Mouse (Mus musculus) limb, embryonic 13.5 days (tissue): ENCODE data around the gene Pacrg. TPM values are rescaled to one million over a fixed set of nuclear protein-coding genes. Genes with fewer than 3 reads are reported as not detected.

Experiments used
- ATAC-seq: fragments of 200-750 bp; cut with Nextera tagmentation; 2 replicates; pipeline ENCODE4 v1.8.0; 2017; ENCODE audit warnings: low read depth, moderate number of reproducible peaks, moderate TSS enrichment; ENCODE audit not compliant: low FRiP score
- H3K27ac ChIP-seq: fragments of 300-500 bp; sonication (generic); 2 replicates; pipeline ENCODE4 v1.5.1; 2015; ENCODE audit warnings: inconsistent platforms, mild to moderate bottlenecking, moderate library complexity
- H3K27me3 ChIP-seq: fragments of 300-500 bp; sonication (generic); 2 replicates; pipeline ENCODE4 v1.6.1; 2015; ENCODE audit warnings: mild to moderate bottlenecking, inconsistent platforms
- H3K36me3 ChIP-seq: fragments of 300-500 bp; sonication (generic); 2 replicates; pipeline ENCODE4 v1.6.1; 2015; ENCODE audit warnings: inconsistent platforms, mild to moderate bottlenecking, moderate library complexity
- H3K4me1 ChIP-seq: fragments of 300-500 bp; sonication (generic); 2 replicates; pipeline ENCODE4 v1.6.1; 2015; ENCODE audit warnings: inconsistent platforms
- H3K4me2 ChIP-seq: fragments of 300-500 bp; sonication (generic); replicated peaks from 2 replicates; pipeline ENCODE4 v1.6.1; 2015; ENCODE audit warnings: inconsistent platforms, mild to moderate bottlenecking, moderate library complexity
- H3K4me3 ChIP-seq: fragments of 300-500 bp; sonication (generic); 2 replicates; pipeline ENCODE4 v1.5.1; 2015; ENCODE audit warnings: moderate library complexity, mild to moderate bottlenecking, inconsistent platforms
- H3K9ac ChIP-seq: fragments of 300-500 bp; sonication (generic); 2 replicates; pipeline ENCODE4 v1.6.1; 2015; ENCODE audit warnings: mild to moderate bottlenecking, inconsistent platforms
- H3K9me3 ChIP-seq: fragments of 300-500 bp; sonication (generic); 2 replicates; pipeline ENCODE4 v1.6.1; 2016; ENCODE audit warnings: inconsistent platforms
- WGBS: fragments of 180-500 bp; shearing (Covaris S2); methylation state at CpG from one replicate; pipeline ENCODE4 v1.1.7; 2015; 5-methylcytosine and 5-hydroxymethylcytosine counted together
- polyA plus RNA-seq: library from polyadenylated mRNA; unstranded; fragments of >200 nt; fragmentation: Nextera tagmentation; extraction: Ambion mirVana; gene quantifications from 2 replicates; pipeline ENCODE4 v1.2.1, GENCODE M21; 2015

The Pacrg gene
- polyA plus RNA-seq, 1 experiment from 2014 or later = 1.4 TPM

GRCm38 (mm10) chr17:10639816-10640215 lies 200.3 kb downstream of the Pacrg start:
- no peak overlapping the region for H3K9ac ChIP-seq
- H3K4me1 ChIP-seq = no peaks in the 10 kb centered on the region
- H3K4me2 ChIP-seq = no peak overlapping the region
- no peak overlapping the region for H3K27ac ChIP-seq
- H3K36me3 ChIP-seq = no peaks in the 10 kb centered on the region
- no peak for ATAC-seq
- H3K27me3 ChIP-seq = no peaks in the 10 kb centered on the region
- H3K9me3 ChIP-seq = no peaks in the 10 kb centered on the region
- no peak overlapping the region for H3K4me3 ChIP-seq
- 60% methylated on average over 1 of the region's 1 CpGs for whole genome bisulfite sequencing

- Histone ChIP-seq H3K9me3 (no peaks in the 10 kb centered on the region), H3K4me2 (no peak overlapping the region), H3K9ac (no peak overlapping the region), H3K4me3 (no peak overlapping the region), H3K36me3 (no peaks in the 10 kb centered on the region), H3K4me1 (peaks cover 1% of the 10 kb centered on the region; the same call in 1 of the 2 replicates), H3K27me3 (no peaks in the 10 kb centered on the region), H3K27ac (no peak overlapping the region)
- ATAC-seq = no peak
- WGBS = 76% methylated on average over 8 of the region's 8 CpGs
Measured at GRCm38 (mm10) chr17:10635955-10636470, 204.1 kb downstream of the Pacrg start.

GRCm38 (mm10) chr17:10635470-10635869 lies 204.6 kb downstream of the Pacrg start:
- H3K4me3 ChIP-seq = no peak overlapping the region
- H3K4me1 ChIP-seq = peaks cover 7% of the 10 kb centered on the region
- no peak overlapping the region for H3K4me2 ChIP-seq
- no peak overlapping the region for H3K27ac ChIP-seq
- 89% methylated on average over 11 of the region's 11 CpGs for WGBS
- H3K27me3 ChIP-seq = no peaks in the 10 kb centered on the region
- H3K36me3 ChIP-seq = no peaks in the 10 kb centered on the region
- no peak for ATAC-seq
- no peak overlapping the region for H3K9ac ChIP-seq
- H3K9me3 ChIP-seq = no peaks in the 10 kb centered on the region

GRCm38 (mm10) chr17:10635046-10635445 lies 205.1 kb downstream of the Pacrg start:
- 90% methylated on average over 6 of the region's 6 CpGs for WGBS
- no peak overlapping the region for H3K9ac ChIP-seq

GRCm38 (mm10) chr17:10633769-10634168 lies 206.3 kb downstream of the Pacrg start:
- no peaks in the 10 kb centered on the region for H3K9me3 ChIP-seq
- H3K4me3 ChIP-seq = no peak overlapping the region
- H3K9ac ChIP-seq = no peak overlapping the region
- H3K36me3 ChIP-seq = no peaks in the 10 kb centered on the region
- ATAC-seq = no peak
- WGBS = 82% methylated on average over 7 of the region's 7 CpGs
- H3K4me1 ChIP-seq = peaks cover 10% of the 10 kb centered on the region
- no peak overlapping the region for H3K27ac ChIP-seq
- no peak overlapping the region for H3K4me2 ChIP-seq
- H3K27me3 ChIP-seq = no peaks in the 10 kb centered on the region

More at GRCm38 (mm10) chr17:10635046-10635445, 205.1 kb downstream of the Pacrg start:
- ATAC-seq = no peak
- no peaks in the 10 kb centered on the region for H3K36me3 ChIP-seq
- no peaks in the 10 kb centered on the region for H3K9me3 ChIP-seq
- H3K4me2 ChIP-seq = no peak overlapping the region
- no peaks in the 10 kb centered on the region for H3K27me3 ChIP-seq
- no peak overlapping the region for H3K27ac ChIP-seq
- peaks cover 10% of the 10 kb centered on the region for H3K4me1 ChIP-seq
- H3K4me3 ChIP-seq = no peak overlapping the region

- Histone ChIP-seq H3K27ac (no peak overlapping the region), H3K4me2 (no peak overlapping the region), H3K27me3 (no peaks in the 10 kb centered on the region), H3K36me3 (no peaks in the 10 kb centered on the region), H3K4me3 (no peak overlapping the region), H3K9ac (no peak overlapping the region), H3K9me3 (no peaks in the 10 kb centered on the region), H3K4me1 (peaks cover 15% of the 10 kb centered on the region)
- ATAC-seq = no peak
- 83% methylated on average over 4 of the region's 4 CpGs for WGBS
Measured at GRCm38 (mm10) chr17:10628240-10628639, 211.9 kb downstream of the Pacrg start.

- Histone ChIP-seq H3K9me3 (no peaks in the 10 kb centered on the region), H3K4me2 (no peak overlapping the region), H3K9ac (no peak overlapping the region), H3K4me1 (peaks cover 15% of the 10 kb centered on the region), H3K4me3 (no peak overlapping the region), H3K27me3 (no peaks in the 10 kb centered on the region), H3K27ac (no peak overlapping the region), H3K36me3 (no peaks in the 10 kb centered on the region)
- no peak for ATAC-seq
- WGBS = 47% methylated on average over 2 of the region's 2 CpGs
Measured at GRCm38 (mm10) chr17:10627476-10627875, 212.6 kb downstream of the Pacrg start.

GRCm38 (mm10) chr17:10626299-10627095 lies 213.6 kb downstream of the Pacrg start:
- peaks cover 15% of the 10 kb centered on the region for H3K4me1 ChIP-seq
- no peaks in the 10 kb centered on the region for H3K9me3 ChIP-seq
- H3K4me2 ChIP-seq = no peak overlapping the region
- H3K27ac ChIP-seq = no peak overlapping the region
- H3K4me3 ChIP-seq = no peak overlapping the region
- ATAC-seq = peak; percentile 36; the same call in 1 of the 2 replicates
- no peaks in the 10 kb centered on the region for H3K27me3 ChIP-seq
- WGBS = 61% methylated on average over 13 of the region's 13 CpGs
- H3K9ac ChIP-seq = no peak overlapping the region
- no peaks in the 10 kb centered on the region for H3K36me3 ChIP-seq

GRCm38 (mm10) chr17:10624699-10625424 lies 215.2 kb downstream of the Pacrg start:
- Histone ChIP-seq H3K4me3 (no peak overlapping the region), H3K27me3 (no peaks in the 10 kb centered on the region), H3K36me3 (no peaks in the 10 kb centered on the region), H3K4me2 (no peak overlapping the region), H3K27ac (no peak overlapping the region), H3K9ac (no peak overlapping the region), H3K4me1 (peaks cover 5% of the 10 kb centered on the region), H3K9me3 (no peaks in the 10 kb centered on the region)
- WGBS = 90% methylated on average over 6 of the region's 6 CpGs
- ATAC-seq = no peak

- H3K27ac ChIP-seq = no peak overlapping the region
- H3K27me3 ChIP-seq = no peaks in the 10 kb centered on the region
- H3K4me2 ChIP-seq = no peak overlapping the region
- no peaks in the 10 kb centered on the region for H3K36me3 ChIP-seq
- no peak overlapping the region for H3K9ac ChIP-seq
- WGBS = 47% methylated on average over 2 of the region's 2 CpGs
- H3K4me3 ChIP-seq = no peak overlapping the region
- no peak for ATAC-seq
- H3K4me1 ChIP-seq = no peaks in the 10 kb centered on the region
- H3K9me3 ChIP-seq = no peaks in the 10 kb centered on the region
Measured at GRCm38 (mm10) chr17:10620621-10621020, 219.5 kb downstream of the Pacrg start.

GRCm38 (mm10) chr17:10619881-10620280 lies 220.2 kb downstream of the Pacrg start:
- Histone ChIP-seq H3K4me1 (no peaks in the 10 kb centered on the region), H3K9ac (no peak overlapping the region), H3K27ac (no peak overlapping the region), H3K27me3 (no peaks in the 10 kb centered on the region), H3K36me3 (no peaks in the 10 kb centered on the region), H3K4me3 (no peak overlapping the region), H3K9me3 (no peaks in the 10 kb centered on the region), H3K4me2 (no peak overlapping the region)
- no peak for ATAC-seq
- WGBS = 66% methylated on average over 3 of the region's 3 CpGs

GRCm38 (mm10) chr17:10617656-10618055 lies 222.5 kb downstream of the Pacrg start:
- 45% methylated on average over 4 of the region's 4 CpGs for WGBS
- no peak overlapping the region for H3K4me3 ChIP-seq
- no peaks in the 10 kb centered on the region for H3K36me3 ChIP-seq
- no peaks in the 10 kb centered on the region for H3K9me3 ChIP-seq
- H3K4me1 ChIP-seq = no peaks in the 10 kb centered on the region
- no peaks in the 10 kb centered on the region for H3K27me3 ChIP-seq
- no peak for ATAC-seq
- H3K4me2 ChIP-seq = no peak overlapping the region
- no peak overlapping the region for H3K9ac ChIP-seq
- H3K27ac ChIP-seq = no peak overlapping the region
